Mouse (Mus musculus): ENCODE results near the gene Insm2. TPM values are rescaled to one million over a fixed set of nuclear protein-coding genes. Genes with fewer than 3 reads are reported as not detected.
"Not testable (repeated sequence)": the region's sequence is repeated elsewhere in the genome, so short reads cannot be mapped to it uniquely, and the experiment has no call there.

The Insm2 gene
- polyA plus RNA-seq, 1 experiment: not detected

DNA sequence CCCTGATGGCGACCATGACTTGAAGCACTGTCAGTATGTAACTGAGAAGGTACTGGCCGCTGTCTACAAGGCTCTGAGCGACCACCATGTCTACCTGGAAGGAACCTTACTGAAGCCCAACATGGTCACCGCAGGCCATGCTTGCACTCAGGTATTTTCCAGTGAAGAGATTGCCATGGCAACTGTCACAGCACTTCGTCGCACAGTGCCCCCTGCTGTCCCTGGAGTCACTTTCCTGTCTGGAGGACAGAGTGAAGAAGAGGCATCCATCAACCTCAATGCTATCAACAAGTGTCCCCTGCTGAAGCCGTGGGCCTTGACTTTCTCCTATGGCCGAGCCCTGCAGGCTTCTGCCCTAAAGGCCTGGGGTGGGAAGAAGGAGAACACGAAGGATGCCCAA, 33.4 kb upstream of the Insm2 start:
- no peak for TF ChIP-seq CTCF (IDR thresholded peaks at IDR 0.05; ENCODE audit: insufficient read depth, low read depth, low read length)
- TF ChIP-seq POLR2A (IDR thresholded peaks at IDR 0.05; ENCODE audit: insufficient read depth, low read depth, low read length): no peak
- whole genome bisulfite sequencing: 81% methylated on average over 9 of the region's 9 CpGs
- no peak overlapping the region for H3K4me3 ChIP-seq (ENCODE audit: insufficient read depth, low read depth, low read length)
- no peak overlapping the region for H3K27ac ChIP-seq (ENCODE audit: insufficient read depth, low read depth, low read length)
- H3K4me1 ChIP-seq (ENCODE audit: control insufficient read depth, insufficient read depth, low read length): peaks cover 3% of the 10 kb centered on the region; the same call in 1 of the 2 replicates

- no peak overlapping the region for H3K4me3 ChIP-seq (ENCODE audit: insufficient read depth, low read depth, low read length)
- H3K27ac ChIP-seq (ENCODE audit: insufficient read depth, low read depth, low read length): no peak overlapping the region
- WGBS: 86% methylated on average over 5 of the region's 5 CpGs
- H3K4me1 ChIP-seq (ENCODE audit: control insufficient read depth, insufficient read depth, low read length): peaks cover 3% of the 10 kb centered on the region; the same call in 1 of the 2 replicates
- no peak for TF ChIP-seq POLR2A (IDR thresholded peaks at IDR 0.05; ENCODE audit: insufficient read depth, low read depth, low read length)
Observed at GRCm38 (mm10) chr12:55566837-55567236, 32.4 kb upstream of the Insm2 start.

DNA sequence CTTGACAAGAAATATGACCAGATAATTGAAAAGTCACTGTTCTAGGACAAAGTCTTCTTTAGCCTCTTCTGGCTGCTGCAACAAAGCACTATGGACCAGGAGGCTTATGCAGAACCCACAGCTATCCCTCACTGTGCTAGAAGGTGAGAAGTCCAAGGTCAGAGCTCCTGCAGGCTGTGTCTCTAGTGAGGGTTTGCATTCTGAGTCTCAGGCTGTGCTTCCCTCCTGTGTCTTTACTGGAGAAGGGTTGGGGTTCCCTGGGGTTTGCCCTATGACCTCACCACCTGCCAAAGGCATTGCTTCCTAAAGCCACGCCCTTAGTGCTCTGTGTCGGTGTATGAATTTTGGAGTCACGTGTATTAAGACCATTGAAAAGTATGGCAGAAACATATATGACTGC, 30.8 kb upstream of the Insm2 start:
- Histone ChIP-seq H3K4me3 (ENCODE audit: insufficient read depth, low read depth, low read length) (no peak overlapping the region), H3K4me1 (ENCODE audit: control insufficient read depth, insufficient read depth, low read length) (peaks cover 2% of the 10 kb centered on the region; the same call in 1 of the 2 replicates), H3K27ac (ENCODE audit: insufficient read depth, low read depth, low read length) (no peak overlapping the region)
- WGBS: 91% methylated on average over 3 of the region's 3 CpGs
- TF ChIP-seq POLR2A (IDR thresholded peaks at IDR 0.05; ENCODE audit: insufficient read depth, low read depth, low read length): no peak
- no peak for TF ChIP-seq CTCF (IDR thresholded peaks at IDR 0.05; ENCODE audit: insufficient read depth, low read depth, low read length)

DNA sequence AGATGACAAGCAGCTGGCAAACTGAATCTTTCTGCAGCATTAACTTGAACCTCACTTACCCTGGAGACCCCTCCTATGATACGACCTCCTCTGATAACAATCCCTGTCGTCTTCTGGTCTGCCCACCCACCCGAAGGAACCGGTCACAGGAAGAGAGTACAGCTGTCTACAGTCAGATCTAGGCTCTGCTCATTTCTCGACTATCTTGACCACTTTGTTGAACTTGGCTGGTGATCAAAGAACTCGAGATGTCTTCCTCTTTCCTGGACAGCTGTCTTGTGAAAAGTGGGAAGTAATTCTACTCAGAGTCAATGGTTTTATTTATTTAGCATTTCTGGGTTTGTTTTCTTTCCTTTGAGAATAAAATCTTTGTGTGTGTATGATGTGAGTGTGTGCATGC, 29.6 kb upstream of the Insm2 start:
- H3K27ac ChIP-seq (ENCODE audit: insufficient read depth, low read depth, low read length): no peak overlapping the region
- H3K4me3 ChIP-seq (ENCODE audit: insufficient read depth, low read depth, low read length): no peak overlapping the region
- WGBS: 80% methylated on average over 6 of the region's 6 CpGs
- TF ChIP-seq CTCF (IDR thresholded peaks at IDR 0.05; ENCODE audit: insufficient read depth, low read depth, low read length) (no peak), POLR2A (IDR thresholded peaks at IDR 0.05; ENCODE audit: insufficient read depth, low read depth, low read length) (no peak)
- H3K4me1 ChIP-seq (ENCODE audit: control insufficient read depth, insufficient read depth, low read length): no peaks in the 10 kb centered on the region

DNA sequence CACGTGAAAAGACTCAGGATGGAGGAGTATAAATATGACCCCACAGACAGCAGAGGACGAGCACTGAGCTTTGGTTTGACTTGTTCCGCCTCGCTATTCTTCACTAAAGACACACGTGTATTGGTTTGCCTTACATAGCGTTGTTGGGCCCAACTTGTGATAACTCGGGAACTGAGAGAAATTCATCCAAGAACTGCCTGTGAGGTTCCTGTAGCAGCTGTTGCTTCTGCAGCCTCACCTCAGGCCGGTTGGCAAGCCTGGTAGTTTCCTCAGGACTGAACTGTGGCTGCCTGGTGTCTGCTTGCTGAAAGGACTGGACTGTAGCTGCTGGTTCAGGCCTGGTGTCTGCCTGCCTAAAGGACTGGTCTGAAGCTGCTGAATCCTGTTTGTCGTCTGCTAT, 28.6 kb upstream of the Insm2 start:
- no peak overlapping the region for H3K4me3 ChIP-seq (ENCODE audit: insufficient read depth, low read depth, low read length)
- H3K27ac ChIP-seq (ENCODE audit: insufficient read depth, low read depth, low read length): no peak overlapping the region
- TF ChIP-seq CTCF (IDR thresholded peaks at IDR 0.05; ENCODE audit: insufficient read depth, low read depth, low read length) (no peak), POLR2A (IDR thresholded peaks at IDR 0.05; ENCODE audit: insufficient read depth, low read depth, low read length) (no peak)
- WGBS: 95% methylated on average over 9 of the region's 9 CpGs
- no peaks in the 10 kb centered on the region for H3K4me1 ChIP-seq (ENCODE audit: control insufficient read depth, insufficient read depth, low read length)

DNA sequence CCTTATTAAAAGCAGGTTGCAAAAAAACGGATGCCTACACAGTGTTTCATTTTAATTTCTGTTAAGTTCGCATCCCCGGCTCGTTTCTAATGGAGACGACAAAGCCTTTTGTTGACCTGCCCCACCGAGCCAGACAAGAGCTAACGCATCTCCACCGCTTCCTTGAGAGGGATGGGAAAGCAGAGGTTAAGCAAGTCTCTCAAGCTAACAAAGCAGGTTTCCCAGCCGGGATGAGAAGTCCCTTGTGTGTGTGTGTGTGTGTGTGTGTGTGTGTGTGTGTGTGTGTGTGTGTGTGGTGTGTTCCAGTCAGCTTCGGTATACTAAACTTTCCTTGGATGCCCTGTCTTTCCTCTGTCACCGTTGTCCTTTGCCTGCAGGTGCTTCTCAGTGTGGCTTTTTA, 28.0 kb upstream of the Insm2 start:
- TF ChIP-seq CTCF (IDR thresholded peaks at IDR 0.05; ENCODE audit: insufficient read depth, low read depth, low read length): no peak
- TF ChIP-seq POLR2A (IDR thresholded peaks at IDR 0.05; ENCODE audit: insufficient read depth, low read depth, low read length): no peak
- no peak overlapping the region for H3K4me3 ChIP-seq (ENCODE audit: insufficient read depth, low read depth, low read length)
- no peaks in the 10 kb centered on the region for H3K4me1 ChIP-seq (ENCODE audit: control insufficient read depth, insufficient read depth, low read length)
- 73% methylated on average over 11 of the region's 11 CpGs for WGBS
- no peak overlapping the region for H3K27ac ChIP-seq (ENCODE audit: insufficient read depth, low read depth, low read length)

DNA sequence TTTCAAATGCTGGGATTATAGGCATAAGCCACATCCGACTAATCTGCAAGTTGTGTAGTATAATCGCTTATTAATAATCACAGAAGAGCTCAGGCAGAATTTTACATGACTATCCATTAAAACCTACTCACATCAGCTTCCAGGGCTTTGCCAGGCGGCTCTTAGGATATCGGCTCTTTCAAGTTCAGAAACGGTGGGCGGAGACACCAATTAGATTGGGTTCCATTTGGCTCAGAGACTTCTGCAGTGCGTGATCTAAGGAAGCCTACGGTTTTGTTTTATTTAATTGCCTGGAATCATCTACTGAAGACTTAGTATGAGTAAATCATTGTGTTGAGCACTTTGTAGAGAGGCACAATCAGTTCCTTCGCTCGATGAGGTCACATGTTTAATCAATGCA, 27.6 kb upstream of the Insm2 start:
- WGBS: 43% methylated on average over 10 of the region's 10 CpGs
- TF ChIP-seq POLR2A (IDR thresholded peaks at IDR 0.05; ENCODE audit: insufficient read depth, low read depth, low read length) (no peak), CTCF (IDR thresholded peaks at IDR 0.05; ENCODE audit: insufficient read depth, low read depth, low read length) (no peak)
- Histone ChIP-seq H3K27ac (ENCODE audit: insufficient read depth, low read depth, low read length) (no peak overlapping the region), H3K4me1 (ENCODE audit: control insufficient read depth, insufficient read depth, low read length) (no peaks in the 10 kb centered on the region), H3K4me3 (ENCODE audit: insufficient read depth, low read depth, low read length) (no peak overlapping the region)

GRCm38 (mm10) chr12:55573089-55573488, 26.1 kb upstream of the Insm2 start:
- Histone ChIP-seq H3K4me1 (ENCODE audit: control insufficient read depth, insufficient read depth, low read length) (no peaks in the 10 kb centered on the region), H3K27ac (ENCODE audit: insufficient read depth, low read depth, low read length) (no peak overlapping the region), H3K4me3 (ENCODE audit: insufficient read depth, low read depth, low read length) (no peak overlapping the region)
- TF ChIP-seq POLR2A (IDR thresholded peaks at IDR 0.05; ENCODE audit: insufficient read depth, low read depth, low read length) (no peak), CTCF (IDR thresholded peaks at IDR 0.05; ENCODE audit: insufficient read depth, low read depth, low read length) (no peak)

- 23% methylated on average over 6 of the region's 6 CpGs for WGBS
Observed at GRCm38 (mm10) chr12:55573794-55574193, 25.4 kb upstream of the Insm2 start.

GRCm38 (mm10) chr12:55586936-55587335, 12.3 kb upstream of the Insm2 start:
- H3K27ac ChIP-seq (ENCODE audit: insufficient read depth, low read depth, low read length); H3K4me1 ChIP-seq (ENCODE audit: control insufficient read depth, insufficient read depth, low read length); H3K4me3 ChIP-seq (ENCODE audit: insufficient read depth, low read depth, low read length): not testable (repeated sequence)
- whole genome bisulfite sequencing: 64% methylated on average over 9 of the region's 9 CpGs

More at GRCm38 (mm10) chr12:55573794-55574193, 25.4 kb upstream of the Insm2 start:
- Histone ChIP-seq H3K4me1 (ENCODE audit: control insufficient read depth, insufficient read depth, low read length) (no peaks in the 10 kb centered on the region), H3K27ac (ENCODE audit: insufficient read depth, low read depth, low read length) (no peak overlapping the region), H3K4me3 (ENCODE audit: insufficient read depth, low read depth, low read length) (no peak overlapping the region)
- no peak for TF ChIP-seq POLR2A (IDR thresholded peaks at IDR 0.05; ENCODE audit: insufficient read depth, low read depth, low read length)
- no peak for TF ChIP-seq CTCF (IDR thresholded peaks at IDR 0.05; ENCODE audit: insufficient read depth, low read depth, low read length)
